Mouse (Mus musculus) CH12.LX (cell line): ENCODE results near the gene Iqcc. TPM values are rescaled to one million over a fixed set of nuclear protein-coding genes. Genes with fewer than 3 reads are reported as not detected.
A peak's percentile ranks its signal among the peaks of the same experiment; 100 is the strongest.

ENCODE experiments used
- DNase-seq: peaks from one replicate; pipeline ENCODE4 v3.0.0-alpha.2; 2013; ENCODE audit errors: extremely low read depth
- H3K27ac ChIP-seq: 2 replicates; pipeline ENCODE4 v1.5.1; 2012; ENCODE audit warnings: low read depth, mild to moderate bottlenecking, control low read depth, moderate library complexity; ENCODE audit not compliant: insufficient read depth
- H3K27me3 ChIP-seq: replicated peaks from 2 replicates; pipeline ENCODE3; 2012; ENCODE audit warnings: inconsistent platforms
- H3K36me3 ChIP-seq, 2 experiments: replicated peaks in 1 of 2; 2 replicates each; pipeline versions ENCODE3 to v1.6.1; 2012; ENCODE audit warnings: inconsistent platforms in 1 of 2, low read length in 1 of 2, mild to moderate bottlenecking in 1 of 2, mixed read lengths in 1 of 2, moderate library complexity in 1 of 2; ENCODE audit not compliant: control insufficient read depth in 1 of 2, insufficient read depth in 1 of 2
- H3K4me1 ChIP-seq, 2 experiments: 2 replicates each; pipeline ENCODE4 v1.6.1; 2012; ENCODE audit warnings: inconsistent platforms in 1 of 2, moderate library complexity in 1 of 2; ENCODE audit not compliant: insufficient read depth in 2 of 2, control insufficient read depth in 1 of 2
- H3K4me2 ChIP-seq: 2 replicates; pipeline ENCODE4 v1.6.1; 2012; ENCODE audit warnings: low read depth, mild to moderate bottlenecking, control low read depth; ENCODE audit not compliant: poor library complexity, insufficient read depth, severe bottlenecking
- H3K4me3 ChIP-seq, 3 experiments: fragments of 150-350 bp in 1 of 3; sonication (generic) in 1 of 3; replicated peaks in 1 of 3; 2 replicates each; pipeline versions ENCODE3 to v1.5.1; 2011 to 2012; ENCODE audit warnings: low read depth in 2 of 3, low read length in 2 of 3, mild to moderate bottlenecking in 2 of 3, moderate library complexity in 2 of 3, control low read depth in 1 of 3, improper control_type of control experiment in 1 of 3, inconsistent platforms in 1 of 3, mixed read lengths in 1 of 3; ENCODE audit not compliant: poor library complexity in 1 of 3
- H3K79me2 ChIP-seq: replicated peaks from 2 replicates; pipeline ENCODE4 v1.6.1; 2012; ENCODE audit warnings: mild to moderate bottlenecking, moderate library complexity; ENCODE audit not compliant: control insufficient read depth, poor library complexity, insufficient read depth, severe bottlenecking; ENCODE audit errors: extremely low read depth
- H3K9ac ChIP-seq: 2 replicates; pipeline ENCODE4 v1.6.1; 2012; ENCODE audit warnings: low read depth, mild to moderate bottlenecking, control low read depth, moderate library complexity; ENCODE audit not compliant: insufficient read depth
- H3K9me3 ChIP-seq: replicated peaks from 2 replicates; pipeline ENCODE3; 2012; ENCODE audit warnings: low read length, inconsistent platforms, mixed read lengths
- BHLHE40 ChIP-seq: IDR thresholded peaks from 2 replicates; pipeline ENCODE4 v1.6.1; 2011; ENCODE audit warnings: mild to moderate bottlenecking, low read depth, low read length, improper control_type of control experiment
- CHD1 ChIP-seq: IDR thresholded peaks from 2 replicates; pipeline ENCODE4 v1.6.1; 2012; ENCODE audit warnings: low read depth, low read length, improper control_type of control experiment, inconsistent platforms
- CHD2 ChIP-seq: IDR thresholded peaks from 2 replicates; pipeline ENCODE4 v1.6.1; 2011; ENCODE audit warnings: low read length, improper control_type of control experiment
- CTCF ChIP-seq, 2 experiments: IDR thresholded peaks in 1 of 2; conservative IDR thresholded peaks in 1 of 2; 2 replicates each; pipeline ENCODE4 v1.5.1; 2011 to 2012; ENCODE audit warnings: low read depth in 2 of 2, low read length in 2 of 2, improper control_type of control experiment in 1 of 2, inconsistent platforms in 1 of 2, mild to moderate bottlenecking in 1 of 2, moderate library complexity in 1 of 2
- E2F4 ChIP-seq: IDR thresholded peaks from 2 replicates; pipeline ENCODE4 v1.6.1; 2011; ENCODE audit warnings: low read depth, low read length, improper control_type of control experiment; ENCODE audit not compliant: insufficient replicate concordance
- ELF1 ChIP-seq: IDR thresholded peaks from 2 replicates; pipeline ENCODE4 v1.6.1; 2014; ENCODE audit warnings: low read depth, mild to moderate bottlenecking, inconsistent platforms, low read length, improper control_type of control experiment
- EP300 ChIP-seq: IDR thresholded peaks from 2 replicates; pipeline ENCODE4 v1.6.1; 2011; ENCODE audit warnings: low read length, improper control_type of control experiment
- ETS1 ChIP-seq: conservative IDR thresholded peaks from 2 replicates; pipeline ENCODE4 v1.6.1; 2012; ENCODE audit warnings: low read depth, mild to moderate bottlenecking, inconsistent platforms, low read length, improper control_type of control experiment, moderate library complexity
- GABPA ChIP-seq: IDR thresholded peaks from 2 replicates; pipeline ENCODE4 v1.6.1; 2012; ENCODE audit warnings: low read depth, low read length, improper control_type of control experiment, inconsistent platforms; ENCODE audit not compliant: insufficient replicate concordance
- HCFC1 ChIP-seq: IDR thresholded peaks from 2 replicates; pipeline ENCODE4 v1.6.1; 2012; ENCODE audit warnings: low read depth, mild to moderate bottlenecking, inconsistent platforms, low read length, improper control_type of control experiment
- IRF4 ChIP-seq: IDR thresholded peaks from 2 replicates; pipeline ENCODE4 v1.6.1; 2014; ENCODE audit warnings: low read depth, mild to moderate bottlenecking, inconsistent platforms, low read length, improper control_type of control experiment
- JUN ChIP-seq: IDR thresholded peaks from 2 replicates; pipeline ENCODE4 v1.6.1; 2011; ENCODE audit warnings: low read depth, mild to moderate bottlenecking, low read length, improper control_type of control experiment, moderate library complexity; ENCODE audit not compliant: insufficient read depth
- JUND ChIP-seq: conservative IDR thresholded peaks from 2 replicates; pipeline ENCODE4 v1.6.1; 2011; ENCODE audit warnings: low read depth, low read length, improper control_type of control experiment
- KAT2A ChIP-seq: IDR thresholded peaks from 2 replicates; pipeline ENCODE4 v1.6.1; 2012; ENCODE audit warnings: low read length, improper control_type of control experiment, inconsistent platforms; ENCODE audit not compliant: insufficient replicate concordance
- MAFK ChIP-seq: IDR thresholded peaks from 2 replicates; pipeline ENCODE4 v1.6.1; 2011; ENCODE audit warnings: low read length, improper control_type of control experiment; ENCODE audit not compliant: insufficient replicate concordance
- MAX ChIP-seq: IDR thresholded peaks from 2 replicates; pipeline ENCODE4 v1.6.1; 2011; ENCODE audit warnings: low read length, improper control_type of control experiment
- MAZ ChIP-seq: IDR thresholded peaks from 2 replicates; pipeline ENCODE4 v1.6.1; 2012; ENCODE audit warnings: low read depth, mild to moderate bottlenecking, inconsistent platforms, low read length, improper control_type of control experiment, moderate library complexity
- MEF2A ChIP-seq: IDR thresholded peaks from 2 replicates; pipeline ENCODE4 v1.6.1; 2014; ENCODE audit warnings: low read depth, mild to moderate bottlenecking, inconsistent platforms, low read length, improper control_type of control experiment, borderline replicate concordance
- MXI1 ChIP-seq: IDR thresholded peaks from 2 replicates; pipeline ENCODE4 v1.6.1; 2011; ENCODE audit warnings: mild to moderate bottlenecking, low read depth, low read length, improper control_type of control experiment
- MYC ChIP-seq: IDR thresholded peaks from 2 replicates; pipeline ENCODE4 v1.6.1; 2011; ENCODE audit warnings: low read depth, mild to moderate bottlenecking, improper control_type of control experiment, low read length
- NELFE ChIP-seq: IDR thresholded peaks from 2 replicates; pipeline ENCODE4 v1.6.1; 2011; ENCODE audit warnings: low read depth, low read length, improper control_type of control experiment
- NRF1 ChIP-seq: IDR thresholded peaks from 2 replicates; pipeline ENCODE4 v1.6.1; 2014; ENCODE audit warnings: low read depth, mild to moderate bottlenecking, inconsistent platforms, low read length, improper control_type of control experiment, moderate library complexity
- PAX5 ChIP-seq: IDR thresholded peaks from 2 replicates; pipeline ENCODE4 v1.6.1; 2012; ENCODE audit warnings: low read length, inconsistent platforms, mixed read lengths
- POLR2A ChIP-seq: IDR thresholded peaks from 2 replicates; pipeline ENCODE4 v1.6.1; 2011; ENCODE audit warnings: low read depth, mild to moderate bottlenecking, improper control_type of control experiment, low read length
- POLR2AphosphoS2 ChIP-seq: IDR thresholded peaks from 2 replicates; pipeline ENCODE4 v1.6.1; 2011; ENCODE audit warnings: low read depth, low read length, improper control_type of control experiment
- RAD21 ChIP-seq: IDR thresholded peaks from 2 replicates; pipeline ENCODE4 v1.6.1; 2011; ENCODE audit warnings: low read depth, mild to moderate bottlenecking, low read length, improper control_type of control experiment, moderate library complexity
- RCOR1 ChIP-seq: conservative IDR thresholded peaks from 2 replicates; pipeline ENCODE4 v1.6.1; 2012; ENCODE audit warnings: low read depth, mild to moderate bottlenecking, inconsistent platforms, low read length, improper control_type of control experiment
- SIN3A ChIP-seq: IDR thresholded peaks from 2 replicates; pipeline ENCODE4 v1.6.1; 2012; ENCODE audit warnings: low read length, improper control_type of control experiment, inconsistent platforms
- SMC3 ChIP-seq: IDR thresholded peaks from 2 replicates; pipeline ENCODE4 v1.6.1; 2011; ENCODE audit warnings: low read depth, low read length, improper control_type of control experiment
- TBP ChIP-seq: conservative IDR thresholded peaks from 2 replicates; pipeline ENCODE4 v1.6.1; 2011; ENCODE audit warnings: low read depth, low read length, improper control_type of control experiment
- TCF12 ChIP-seq: IDR thresholded peaks from 2 replicates; pipeline ENCODE4 v1.6.1; 2014; ENCODE audit warnings: low read depth, mild to moderate bottlenecking, inconsistent platforms, low read length, improper control_type of control experiment
- UBTF ChIP-seq: IDR thresholded peaks from 2 replicates; pipeline ENCODE4 v1.6.1; 2012; ENCODE audit warnings: low read depth, mild to moderate bottlenecking, inconsistent platforms, low read length, improper control_type of control experiment, moderate library complexity
- USF1 ChIP-seq: IDR thresholded peaks from 2 replicates; pipeline ENCODE4 v1.6.1; 2014; ENCODE audit warnings: low read depth, mild to moderate bottlenecking, inconsistent platforms, low read length, improper control_type of control experiment
- USF2 ChIP-seq: conservative IDR thresholded peaks from 2 replicates; pipeline ENCODE4 v1.6.1; 2011; ENCODE audit warnings: low read depth, low read length, improper control_type of control experiment
- ZC3H11A ChIP-seq: IDR thresholded peaks from 2 replicates; pipeline ENCODE4 v1.6.1; 2012; ENCODE audit warnings: low read depth, mild to moderate bottlenecking, inconsistent platforms, low read length, improper control_type of control experiment
- ZKSCAN1 ChIP-seq: IDR thresholded peaks from 2 replicates; pipeline ENCODE4 v1.6.1; 2012; ENCODE audit warnings: low read depth, inconsistent platforms, low read length, improper control_type of control experiment, borderline replicate concordance
- ZMIZ1 ChIP-seq: IDR thresholded peaks from 2 replicates; pipeline ENCODE4 v1.6.1; 2012; ENCODE audit warnings: low read depth, mild to moderate bottlenecking, inconsistent platforms, low read length, improper control_type of control experiment
- ZNF384 ChIP-seq: IDR thresholded peaks from 2 replicates; pipeline ENCODE4 v1.6.1; 2012; ENCODE audit warnings: low read depth, low read length, improper control_type of control experiment, inconsistent platforms
- dilution Hi-C: fragments of 300-500 bp; cut with MboI; formaldehyde crosslinking; loops from 2 replicates; pipeline ENCODE4 v1.14.3; 2020; ENCODE audit warnings: low sequenced_read_pairs; ENCODE audit not compliant: extremely low pct_unique_long_range_greater_than_20kb, extremely low pct_ligation_motif_present
- in situ Hi-C: fragments of 300-500 bp; cut with MboI; formaldehyde crosslinking; loops from 3 replicates; pipeline ENCODE4 v1.14.3; 2019; ENCODE audit warnings: low sequenced_read_pairs, low pct_ligation_motif_present, low pct_unique_long_range_greater_than_20kb, mixed read lengths
- polyA plus RNA-seq: library from polyadenylated mRNA; unstranded; fragments of >175 nt; gene quantifications from 2 replicates; pipeline ENCODE4 v1.2.1, GENCODE M21; 2012; ENCODE audit warnings: low read depth; ENCODE audit not compliant: insufficient read length
- total RNA-seq, 2 experiments: library from RNA; depleted of rRNA; stranded (reverse); fragments of 300-350 nt in 1 of 2; fragments of >200 nt in 1 of 2; gene quantifications; 2 replicates each; pipeline ENCODE4 v1.2.3; 2012 to 2014

Iqcc gene
- total and polyA plus RNA-seq, 3 experiments = 13.5 to 27.0 (median 18.4) TPM

GRCm38 (mm10) chr4:129575171-129575844, 43.6 kb downstream of the Iqcc start:
- Histone ChIP-seq H3K4me2 (peak overlapping the region; percentile 52), H3K79me2 (no peaks in the 10 kb centered on the region)
- in situ Hi-C loops = no loop called here
- DNase-seq = peak; percentile 96
- TF ChIP-seq NRF1 = no peak
- 0 out of 2 replicates have a peak, but pooled peaks have one; percentile 70 for TF ChIP-seq MYC
- TF ChIP-seq CHD2 = peak; percentile 90
- peak; percentile 71; the same call in 1 of the 2 replicates for TF ChIP-seq SIN3A
- peak; percentile 83 for TF ChIP-seq IRF4
- peak; percentile 38; the same call in 1 of the 2 replicates for TF ChIP-seq POLR2A
- TF ChIP-seq RAD21 = no peak
- peak; percentile 49; the same call in 1 of the 2 replicates for TF ChIP-seq ELF1
- TF ChIP-seq USF2 = no peak; the same call in 1 of the 2 replicates
- TF ChIP-seq MAFK = no peak
- TF ChIP-seq PAX5 = no peak
- peak; percentile 94 for TF ChIP-seq ETS1
- TF ChIP-seq ZMIZ1 = no peak
- no peak for TF ChIP-seq ZC3H11A
- no peak for TF ChIP-seq USF1
- peak; percentile 99 for TF ChIP-seq MEF2A
- TF ChIP-seq ZNF384 = peak; percentile 94
- no peak for TF ChIP-seq E2F4
- no peak for TF ChIP-seq CHD1
- TF ChIP-seq MXI1 = 0 out of 2 replicates have a peak, but pooled peaks have one; percentile 66
- TF ChIP-seq GABPA = no peak
- TF ChIP-seq MAX = no peak
- TF ChIP-seq POLR2AphosphoS2 = no peak
- TF ChIP-seq KAT2A = no peak
- peak; percentile 79 for TF ChIP-seq BHLHE40
- TF ChIP-seq TCF12 = peak; percentile 85
- TF ChIP-seq UBTF = no peak
- TF ChIP-seq JUN = peak; percentile 83
- TF ChIP-seq MAZ = peak; percentile 88
- no peak for TF ChIP-seq TBP
- TF ChIP-seq JUND = peak; percentile 65; the same call in 1 of the 2 replicates
- no peak for TF ChIP-seq RCOR1
- no peak for TF ChIP-seq ZKSCAN1
- TF ChIP-seq SMC3 = no peak
- TF ChIP-seq EP300 = peak; percentile 82
- no peak for TF ChIP-seq CTCF (conservative IDR thresholded peaks at IDR 0.05 in 1 of 2, IDR thresholded peaks at IDR 0.05 in 1 of 2; ENCODE audit: low read depth in 2 of 2, low read length in 2 of 2)
- peak; percentile 51; the same call in 1 of the 2 replicates for TF ChIP-seq HCFC1
- no peak for TF ChIP-seq NELFE
- TF ChIP-seq, all 38 proteins: peak for 17
- Histone ChIP-seq H3K4me3 (peak overlapping the region in 1 of 3 experiments; percentile 30), H3K9me3 (no peaks in the 10 kb centered on the region), H3K4me1 (peaks cover 28 to 87% of the 10 kb centered on the region in 2 experiments), H3K27ac (peak overlapping the region; percentile 88), H3K36me3 (no peaks in the 10 kb centered on the region), H3K27me3 (no peaks in the 10 kb centered on the region), H3K9ac (peak overlapping the region; percentile 34)
- dilution Hi-C loops = no loop called here
